Mouse (Mus musculus): Measurements from ENCODE around the gene Vmn2r78. TPM values are rescaled to one million over a fixed set of nuclear protein-coding genes. Genes with fewer than 3 reads are reported as not detected.
"Not testable (repeated sequence)": the region's sequence is repeated elsewhere in the genome, so short reads cannot be mapped to it uniquely, and the experiment has no call there.

Vmn2r78 gene
- polyA plus RNA-seq (2014; fragmentation: Nextera tagmentation; extraction: Ambion mirVana), result not detected in 2 replicates

DNA sequence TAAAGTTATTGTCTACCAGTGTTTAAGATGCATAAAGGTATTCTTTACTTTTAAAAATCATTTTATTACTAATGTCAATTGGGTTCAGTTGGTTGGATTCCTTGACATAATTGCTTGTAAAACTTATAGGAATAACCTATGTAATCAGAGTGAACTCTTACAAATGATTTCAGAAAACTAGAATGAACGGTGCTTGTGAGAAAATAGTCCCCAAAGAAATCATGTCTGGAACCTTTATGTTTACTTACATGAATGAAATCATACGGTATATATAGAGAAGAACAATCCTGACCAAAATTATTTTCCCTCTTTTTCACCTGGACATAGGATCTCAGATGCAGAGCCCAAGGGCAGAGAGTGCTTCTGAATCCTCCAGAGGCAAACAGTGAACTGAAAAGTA is at the start of gene Vmn2r78:
Gene Vmn2r78, plus strand, starts transcription at position 301 of the 400 bp plus-strand sequence.
- H3K36me3 ChIP-seq (ENCODE audit: control insufficient read depth, insufficient read depth, low read length); H3K9me3 ChIP-seq (ENCODE audit: control insufficient read depth, low read length); H3K9ac ChIP-seq (replicated peaks; ENCODE audit: low read length); ATAC-seq (ENCODE audit: low FRiP score, low TSS enrichment); H3K4me1 ChIP-seq (ENCODE audit: control insufficient read depth, insufficient read depth, low read length); H3K27me3 ChIP-seq (ENCODE audit: control insufficient read depth, insufficient read depth, low read length); DNase-seq; H3K4me3 ChIP-seq (replicated peaks; ENCODE audit: low read depth, low read length); H3K4me2 ChIP-seq (ENCODE audit: low read length); H3K27ac ChIP-seq (replicated peaks; ENCODE audit: low read depth, low read length): not testable (repeated sequence)
- WGBS, result 81% methylated on average over 2 of the region's 2 CpGs

DNA sequence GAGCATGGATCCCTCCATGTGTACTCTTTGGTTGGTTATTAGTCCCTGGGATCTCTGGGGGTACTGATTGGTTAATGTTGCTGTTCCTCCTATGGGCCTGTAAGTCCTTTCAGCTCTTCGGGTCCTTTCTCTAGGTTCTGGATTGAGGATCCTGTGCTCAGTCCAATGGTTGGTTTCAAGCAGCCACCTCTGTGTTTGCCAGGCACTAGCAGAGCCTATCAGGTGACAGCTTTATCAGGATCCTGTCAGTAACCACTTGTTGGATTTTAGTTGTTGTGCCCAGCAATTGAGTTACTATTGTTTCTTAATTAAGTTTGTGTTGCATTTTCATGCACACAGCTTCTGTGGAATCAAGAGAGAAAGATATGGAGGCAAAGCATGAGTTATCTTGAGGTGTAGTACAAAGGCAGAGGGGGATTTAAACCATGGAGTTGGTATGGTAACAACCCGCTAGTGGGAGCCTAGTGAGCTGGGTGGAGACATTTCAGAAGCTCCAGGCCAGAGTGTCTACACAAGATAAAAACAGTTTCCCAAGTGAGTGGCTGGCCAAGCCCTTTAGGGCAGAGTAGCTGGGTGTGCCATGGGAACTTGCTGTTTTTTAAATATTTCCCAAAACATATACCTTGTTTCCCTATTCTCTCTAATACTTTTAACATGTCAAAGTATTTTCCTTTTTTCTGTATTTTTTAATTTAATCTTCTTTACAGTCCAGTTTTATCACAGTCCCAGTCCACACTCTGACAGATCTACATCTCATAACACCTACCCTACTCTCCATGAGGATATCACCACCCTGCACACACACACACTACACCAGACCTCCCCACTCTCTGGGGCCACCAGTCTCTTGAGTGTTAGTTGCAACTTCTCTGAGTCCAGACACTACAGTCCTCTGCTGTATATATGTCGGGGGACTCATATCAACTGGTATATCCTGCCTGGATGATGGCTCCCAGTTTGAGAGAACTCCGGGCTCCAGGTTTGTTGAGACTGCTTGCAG is 25.1 kb upstream of the Vmn2r78 start:
- H3K36me3 ChIP-seq (ENCODE audit: control insufficient read depth, insufficient read depth, low read length), result no peaks in the 10 kb centered on the region
- DNase-seq (no peak), ATAC-seq (ENCODE audit: low FRiP score, low TSS enrichment) (no peak)
- no peak overlapping the region for H3K9ac ChIP-seq (replicated peaks; ENCODE audit: low read length)
- H3K4me3 ChIP-seq (replicated peaks; ENCODE audit: low read depth, low read length), result no peak overlapping the region
- 91% methylated on average over 4 of the region's 4 CpGs for WGBS
- no peaks in the 10 kb centered on the region for H3K9me3 ChIP-seq (ENCODE audit: control insufficient read depth, low read length)
- H3K27me3 ChIP-seq (ENCODE audit: control insufficient read depth, insufficient read depth, low read length), result no peaks in the 10 kb centered on the region
- no peak overlapping the region for H3K4me2 ChIP-seq (ENCODE audit: low read length)
- no peaks in the 10 kb centered on the region for H3K4me1 ChIP-seq (ENCODE audit: control insufficient read depth, insufficient read depth, low read length)
- H3K27ac ChIP-seq (replicated peaks; ENCODE audit: low read depth, low read length), result no peak overlapping the region

DNA sequence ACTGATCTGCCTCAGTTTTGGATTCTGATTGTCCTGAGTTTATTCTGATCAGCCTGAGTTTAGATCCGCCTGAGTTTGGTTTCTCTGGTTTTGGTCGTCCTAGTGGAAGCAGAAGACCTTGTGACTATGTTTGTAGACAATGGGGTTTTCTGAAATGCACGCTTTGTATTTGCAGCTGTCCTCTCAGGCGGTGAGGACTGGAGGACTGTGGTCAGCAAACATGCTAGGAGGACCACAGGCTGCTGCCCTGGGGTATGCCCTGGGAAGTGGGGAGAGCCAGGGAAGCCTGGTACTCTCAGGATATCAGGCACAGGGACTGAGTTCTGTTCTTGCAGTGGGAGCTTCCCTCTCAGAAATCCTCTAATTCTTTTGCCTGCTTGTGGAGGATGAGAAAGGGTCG is 22.4 kb downstream of the Vmn2r78 start:
- no peak for ATAC-seq (ENCODE audit: low FRiP score, low TSS enrichment)
- Histone ChIP-seq H3K4me3 (replicated peaks; ENCODE audit: low read depth, low read length) (no peak overlapping the region), H3K36me3 (ENCODE audit: control insufficient read depth, insufficient read depth, low read length) (no peaks in the 10 kb centered on the region), H3K4me1 (ENCODE audit: control insufficient read depth, insufficient read depth, low read length) (no peaks in the 10 kb centered on the region), H3K27ac (replicated peaks; ENCODE audit: low read depth, low read length) (no peak overlapping the region), H3K9me3 (ENCODE audit: control insufficient read depth, low read length) (no peaks in the 10 kb centered on the region), H3K4me2 (ENCODE audit: low read length) (no peak overlapping the region), H3K9ac (replicated peaks; ENCODE audit: low read length) (no peak overlapping the region), H3K27me3 (ENCODE audit: control insufficient read depth, insufficient read depth, low read length) (no peaks in the 10 kb centered on the region)
- no peak for DNase-seq
- 81% methylated on average over 5 of the region's 5 CpGs for WGBS

DNA sequence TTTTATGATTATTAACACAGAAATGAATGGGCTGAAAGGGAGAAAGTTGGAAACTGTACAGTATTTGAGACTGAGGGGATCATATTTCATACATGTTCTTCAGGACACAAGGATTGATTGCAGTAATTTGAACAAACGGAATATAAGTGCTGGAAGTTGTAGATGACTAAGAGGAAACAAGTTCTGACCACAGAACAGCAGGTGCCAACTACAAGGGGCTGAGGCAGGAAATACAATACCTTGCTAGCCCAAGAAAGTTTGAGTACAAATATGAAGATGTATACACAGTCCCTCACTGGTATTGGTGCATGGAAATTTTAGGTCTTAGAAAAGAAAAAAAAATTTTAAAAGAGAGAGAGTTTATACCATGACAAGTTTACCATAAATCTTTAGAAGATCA is 79.8 kb downstream of the Vmn2r78 start:
- H3K4me2 ChIP-seq (ENCODE audit: low read length), result no peak overlapping the region
- no peak overlapping the region for H3K27ac ChIP-seq (replicated peaks; ENCODE audit: low read depth, low read length)
- no peak for ATAC-seq (ENCODE audit: low FRiP score, low TSS enrichment)
- no peaks in the 10 kb centered on the region for H3K9me3 ChIP-seq (ENCODE audit: control insufficient read depth, low read length)
- 79% methylated on average over 1 of the region's 1 CpGs for WGBS
- H3K27me3 ChIP-seq (ENCODE audit: control insufficient read depth, insufficient read depth, low read length), result no peaks in the 10 kb centered on the region
- no peak overlapping the region for H3K9ac ChIP-seq (replicated peaks; ENCODE audit: low read length)
- no peak overlapping the region for H3K4me3 ChIP-seq (replicated peaks; ENCODE audit: low read depth, low read length)
- DNase-seq, result no peak
- H3K36me3 ChIP-seq (ENCODE audit: control insufficient read depth, insufficient read depth, low read length), result no peaks in the 10 kb centered on the region
- H3K4me1 ChIP-seq (ENCODE audit: control insufficient read depth, insufficient read depth, low read length), result no peaks in the 10 kb centered on the region

DNA sequence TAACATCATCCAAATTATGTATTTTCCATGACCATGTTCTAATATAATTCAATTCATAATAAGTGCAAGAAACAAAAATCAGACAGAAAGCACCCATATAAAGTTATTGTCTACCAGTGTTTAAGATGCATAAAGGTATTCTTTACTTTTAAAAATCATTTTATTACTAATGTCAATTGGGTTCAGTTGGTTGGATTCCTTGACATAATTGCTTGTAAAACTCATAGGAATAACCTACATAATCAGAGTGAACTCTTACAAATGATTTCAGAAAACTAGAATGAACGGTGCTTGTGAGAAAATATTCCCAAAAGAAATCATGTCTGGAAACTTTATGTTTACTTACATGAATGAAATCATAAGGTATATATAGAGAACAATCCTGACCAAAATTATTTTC is 80.9 kb downstream of the Vmn2r78 start, which contains the start of gene Vmn2r79:
Gene Vmn2r79, plus strand, starts transcription at position 301 of the 400 bp plus-strand sequence.
- H3K4me3 ChIP-seq (replicated peaks; ENCODE audit: low read depth, low read length); H3K27me3 ChIP-seq (ENCODE audit: control insufficient read depth, insufficient read depth, low read length); H3K36me3 ChIP-seq (ENCODE audit: control insufficient read depth, insufficient read depth, low read length); ATAC-seq (ENCODE audit: low FRiP score, low TSS enrichment); H3K9me3 ChIP-seq (ENCODE audit: control insufficient read depth, low read length); H3K9ac ChIP-seq (replicated peaks; ENCODE audit: low read length); H3K27ac ChIP-seq (replicated peaks; ENCODE audit: low read depth, low read length); H3K4me1 ChIP-seq (ENCODE audit: control insufficient read depth, insufficient read depth, low read length); DNase-seq; H3K4me2 ChIP-seq (ENCODE audit: low read length): not testable (repeated sequence)
- WGBS, result 89% methylated on average over 1 of the region's 1 CpGs

Other genes starting within 250 kb of the Vmn2r78 start
- not detected in 2 replicates for gene Olfr292, start 226.8 kb upstream of the Vmn2r78 start, polyA plus RNA-seq (2014; fragmentation: Nextera tagmentation; extraction: Ambion mirVana)
- gene Folh1, start 139.2 kb upstream of the Vmn2r78 start, polyA plus RNA-seq (2014; fragmentation: Nextera tagmentation; extraction: Ambion mirVana), result 0.17 and 0.73 TPM in 2 replicates
- gene Vmn2r77, start 120.1 kb upstream of the Vmn2r78 start, polyA plus RNA-seq (2014; fragmentation: Nextera tagmentation; extraction: Ambion mirVana), result not detected in 2 replicates
- not detected in 2 replicates for gene Vmn2r79, start 81.0 kb downstream of the Vmn2r78 start, polyA plus RNA-seq (2014; fragmentation: Nextera tagmentation; extraction: Ambion mirVana)

Measured in midbrain, embryonic 14.5 days (tissue).